8 mouse cellular contexts compared by ENCODE assay signal in genomic region chr12:30583586-30584355, GRCm38 (mm10). TPM values are rescaled to one million over a fixed set of nuclear protein-coding genes. Genes with fewer than 3 reads are reported as not detected.
DNase-seq lines count a peak whose midpoint lies in the region; ATAC-seq lines count a peak whose summit lies in the region.

No protein-coding gene starts in this region.

- no peaks in the 10 kb centered on the region for H3K9me3 ChIP-seq in megakaryocyte, embryonic 14.5 days
- H3K9me3 ChIP-seq in forebrain, embryonic 11.5 days (ENCODE audit: control insufficient read depth, low read length), result no peaks in the 10 kb centered on the region
- H3K9me3 ChIP-seq in limb, embryonic 15.5 days, result no peaks in the 10 kb centered on the region
- no peaks in the 10 kb centered on the region for H3K9me3 ChIP-seq in stomach, embryonic 16.5 days (replicated peaks; ENCODE audit: control insufficient read depth, low read length)

- peak; percentile 6 for DNase-seq in embryo, embryonic 10 days (ENCODE audit: low spot score)
- no peak for DNase-seq in embryo, embryonic 11 days
- DNase-seq in forebrain, embryonic 11.5 days (ENCODE audit: low spot score), result no peak
- DNase-seq in gastrocnemius, adult 18-20 months (ENCODE audit: low spot score), result no peak

- peaks cover 24% of the 10 kb centered on the region for H3K36me3 ChIP-seq in megakaryocyte, embryonic 14.5 days (replicated peaks; ENCODE audit: low read length)
- peaks cover 2% of the 10 kb centered on the region; the same call in 1 of the 2 replicates for H3K36me3 ChIP-seq in forebrain, embryonic 11.5 days (ENCODE audit: control insufficient read depth, insufficient read depth, low read length)
- H3K36me3 ChIP-seq in limb, embryonic 15.5 days, result peaks cover 13% of the 10 kb centered on the region
- H3K36me3 ChIP-seq in stomach, embryonic 16.5 days (ENCODE audit: control insufficient read depth, insufficient read depth, low read length), result peaks cover 2% of the 10 kb centered on the region; the same call in 1 of the 2 replicates

- peak overlapping the region; percentile 92 for H3K4me2 ChIP-seq in forebrain, embryonic 11.5 days (ENCODE audit: low read depth, low read length, severe bottlenecking)
- peak overlapping the region; percentile 81 for H3K4me2 ChIP-seq in limb, embryonic 15.5 days
- H3K4me2 ChIP-seq in stomach, embryonic 16.5 days (ENCODE audit: low read depth, low read length), result peak overlapping the region; percentile 89

- no peak for ATAC-seq in megakaryocyte, adult 5-6 weeks (ENCODE audit: poor library complexity, severe bottlenecking)
- peak; percentile 61 for ATAC-seq in forebrain, embryonic 11.5 days (replicated peaks; ENCODE audit: low FRiP score)
- ATAC-seq in limb, embryonic 15.5 days (ENCODE audit: insufficient number of reproducible peaks, low FRiP score, low TSS enrichment, low read depth), result peak; percentile 52; the same call in 1 of the 2 replicates
- peak; percentile 36; the same call in 1 of the 2 replicates for ATAC-seq in stomach, embryonic 16.5 days (ENCODE audit: insufficient read depth, low FRiP score)

- H3K4me1 ChIP-seq in megakaryocyte, embryonic 14.5 days, result peaks cover 21% of the 10 kb centered on the region
- H3K4me1 ChIP-seq in forebrain, embryonic 11.5 days (replicated peaks; ENCODE audit: control insufficient read depth, insufficient read depth, low read length), result peaks cover 4% of the 10 kb centered on the region; the same call in 1 of the 2 replicates
- peaks cover 14% of the 10 kb centered on the region for H3K4me1 ChIP-seq in limb, embryonic 15.5 days
- peaks cover 11% of the 10 kb centered on the region for H3K4me1 ChIP-seq in stomach, embryonic 16.5 days (ENCODE audit: control insufficient read depth, insufficient read depth, low read length)

- peak overlapping the region; percentile 97 for H3K4me3 ChIP-seq in megakaryocyte, embryonic 14.5 days (replicated peaks)
- peak overlapping the region; percentile 61 for H3K4me3 ChIP-seq in forebrain, embryonic 11.5 days (ENCODE audit: low read depth, low read length)
- H3K4me3 ChIP-seq in limb, embryonic 15.5 days, result peak overlapping the region; percentile 71
- peak overlapping the region; percentile 79 for H3K4me3 ChIP-seq in stomach, embryonic 16.5 days (replicated peaks; ENCODE audit: low read length)

- no peak overlapping the region for H3K27ac ChIP-seq in forebrain, embryonic 11.5 days (ENCODE audit: low read depth, low read length)
- H3K27ac ChIP-seq in limb, embryonic 15.5 days, result peak overlapping the region; percentile 93
- peak overlapping the region; percentile 94 for H3K27ac ChIP-seq in stomach, embryonic 16.5 days (ENCODE audit: low read length)

- 15% methylated on average over 12 of the region's 12 CpGs for WGBS in forebrain, embryonic 11.5 days
- 13% methylated on average over 12 of the region's 12 CpGs for whole genome bisulfite sequencing in limb, embryonic 15.5 days
- 13% methylated on average over 12 of the region's 12 CpGs for WGBS in stomach, embryonic 16.5 days

- H3K27me3 ChIP-seq in megakaryocyte, embryonic 14.5 days (replicated peaks), result peaks cover 3% of the 10 kb centered on the region
- H3K27me3 ChIP-seq in forebrain, embryonic 11.5 days (ENCODE audit: control insufficient read depth, insufficient read depth, low read length), result no peaks in the 10 kb centered on the region
- no peaks in the 10 kb centered on the region for H3K27me3 ChIP-seq in limb, embryonic 15.5 days
- H3K27me3 ChIP-seq in stomach, embryonic 16.5 days (ENCODE audit: control insufficient read depth, insufficient read depth, low read length), result no peaks in the 10 kb centered on the region

- H3K9ac ChIP-seq in forebrain, embryonic 11.5 days (ENCODE audit: low read length), result peak overlapping the region; percentile 87
- H3K9ac ChIP-seq in limb, embryonic 15.5 days, result peak overlapping the region; percentile 68
- peak overlapping the region; percentile 88 for H3K9ac ChIP-seq in stomach, embryonic 16.5 days (ENCODE audit: low read length)

RNA-seq across cellular contexts. Expression of gene Tmem18, which starts 0.5 kb away (rescaled TPM):
- 1.6 TPM in 1 of 2 replicates, not detected in the other for polyA plus RNA-seq in megakaryocyte, embryonic 14.5 days (2012; ENCODE audit: insufficient read depth, low replicate concordance)
- total RNA-seq in megakaryocyte, adult 5-6 weeks (2015), result 12.2 and 12.8 TPM in 2 replicates
- total RNA-seq in megakaryocyte, adult 5-6 weeks (2017), result 10.4 and 11.8 TPM in 2 replicates
- 29.0 and 32.2 TPM in 2 replicates for polyA plus RNA-seq in forebrain, embryonic 11.5 days (2014; fragmentation: Nextera tagmentation; extraction: Ambion mirVana)
- 25.9 and 26.5 TPM in 2 replicates for polyA plus RNA-seq in limb, embryonic 15.5 days (2015; fragmentation: Nextera tagmentation; extraction: Ambion mirVana)
- 28.7 and 29.7 TPM in 2 replicates for polyA plus RNA-seq in stomach, embryonic 16.5 days (2015; fragmentation: Nextera tagmentation; extraction: Ambion mirVana)
- total RNA-seq in gastrocnemius, adult 18-20 months (2021), result 1 to 10 TPM; 6.5 to 7.4 TPM

Comparison
In these comparisons a context has a peak if more than half of its experiments do, and no peak if none do; other contexts are left out.
1. RNA of gene Tmem18, which starts 0.5 kb away (polyA plus RNA-seq): 29.0 to 32.2 TPM in forebrain, embryonic 11.5 days, 28.7 to 29.7 TPM in stomach, embryonic 16.5 days and 25.9 to 26.5 TPM in limb, embryonic 15.5 days; 1.6 TPM in megakaryocyte, embryonic 14.5 days; every median in the first group is over 10 times any median in the second.
2. Peak in every context shown above with its lines, with median percentiles within 50 percentile points of each other: H3K4me3 ChIP-seq, H3K4me2 ChIP-seq and H3K9ac ChIP-seq.